Mouse (Mus musculus): ENCODE results near the gene Gdpd3.

DNA sequence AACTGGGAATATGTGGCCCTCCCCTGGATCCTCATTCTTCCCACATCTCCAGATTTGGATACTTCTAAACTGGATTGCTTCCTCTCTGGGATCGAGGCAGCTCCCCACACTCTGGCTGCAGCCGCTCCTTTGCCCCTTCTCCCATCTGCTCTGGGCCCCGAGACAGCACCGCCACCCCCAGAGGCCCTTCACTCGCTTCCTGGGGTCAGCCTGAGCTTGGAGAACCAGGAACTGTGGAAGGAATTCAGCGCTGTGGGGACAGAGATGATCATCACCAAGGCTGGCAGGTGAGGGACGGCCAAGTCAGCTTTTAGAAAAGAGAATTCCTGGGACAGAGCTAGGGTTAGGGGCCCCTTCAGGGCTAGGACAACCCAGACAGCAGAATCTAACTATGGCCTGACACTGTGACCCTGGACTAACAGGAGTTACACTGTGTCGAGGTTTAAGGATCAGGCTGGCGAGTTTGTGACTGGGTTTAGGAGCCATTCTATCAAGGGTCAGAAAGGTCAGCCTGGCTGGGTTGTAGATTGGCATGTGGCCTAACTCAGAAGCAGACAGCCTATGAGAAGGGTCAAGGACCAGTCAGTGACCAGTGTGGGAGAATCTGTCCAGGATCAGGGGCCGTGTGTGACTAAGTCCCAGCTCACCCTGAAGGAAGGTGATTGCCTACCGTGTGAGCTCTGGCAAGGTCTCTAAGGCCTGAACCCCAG is 15.7 kb downstream of the Gdpd3 start:
- TF ChIP-seq CTCF (IDR thresholded peaks at IDR 0.05; ENCODE audit: low read depth, low read length) (no peak), POLR2A (IDR thresholded peaks at IDR 0.05; ENCODE audit: insufficient read depth, low read length) (no peak)
